In genomic region chr4:109336796-109337195, GRCm38 (mm10) we compare ENCODE assay signal across 19 mouse cellular contexts. TPM values are rescaled to one million over a fixed set of nuclear protein-coding genes. Genes with fewer than 3 reads are reported as not detected.
DNase-seq lines count a peak whose midpoint lies in the region; ATAC-seq and TF ChIP-seq lines count a peak whose summit lies in the region.
"Had no signal": no experiment of that assay in that cellular context is flagged by ENCODE, and none has a peak within 500 bp of the region (broad histone marks: within the 10 kb centered on the region; RNA-seq: fewer than 3 reads in every experiment).

No protein-coding gene starts in this region.

- peak; percentile 96 for DNase-seq in heart, adult 11 months
- no peak for DNase-seq in heart, postnatal 14 days
- DNase-seq in lung, embryonic 14.5 days = peak; percentile 20
- DNase-seq in lung, postnatal 25 days (ENCODE audit: low spot score) = no peak
- peak; percentile 71 for DNase-seq in adipocyte (ENCODE audit: low spot score)
- peak; percentile 46 for DNase-seq in skeletal muscle tissue, adult 2 months (ENCODE audit: low read depth, low spot score)
- DNase-seq: adrenal gland, adult 8-10 months; cerebellum, adult 18-20 months; cerebellum, postnatal 14 days; forebrain, postnatal 0 days; kidney, postnatal 10 days had no signal

- H3K9me3 ChIP-seq in lung, embryonic 14.5 days (ENCODE audit: low read depth, low read length) = no peaks in the 10 kb centered on the region
- H3K9me3 ChIP-seq in midbrain, embryonic 16.5 days (replicated peaks; ENCODE audit: control insufficient read depth, low read length, poor library complexity, severe bottlenecking) = no peaks in the 10 kb centered on the region
- H3K9me3 ChIP-seq: heart, embryonic 15.5 days; hindbrain, embryonic 10.5 days; midbrain, embryonic 12.5 days had no signal

- 65% methylated on average over 4 of the region's 4 CpGs for WGBS in lung, embryonic 14.5 days
- WGBS in midbrain, embryonic 16.5 days = 85% methylated on average over 4 of the region's 4 CpGs

- H3K9ac ChIP-seq in lung, embryonic 14.5 days = no peak overlapping the region
- H3K9ac ChIP-seq in midbrain, embryonic 16.5 days (ENCODE audit: low read depth, low read length) = no peak overlapping the region
- H3K9ac ChIP-seq: forebrain, postnatal 0 days; heart, embryonic 15.5 days; midbrain, embryonic 12.5 days had no signal

- intact Hi-C loops in heart, postnatal 14 days (cut with DNase I) = no loop called here

- H3K36me3 ChIP-seq in lung, embryonic 14.5 days (ENCODE audit: insufficient read depth) = peaks cover 21% of the 10 kb centered on the region; the same call in 1 of the 2 replicates
- no peaks in the 10 kb centered on the region for H3K36me3 ChIP-seq in midbrain, embryonic 16.5 days (ENCODE audit: control insufficient read depth, insufficient read depth, low read length)

- H3K27ac ChIP-seq in lung, embryonic 14.5 days (ENCODE audit: low read depth) = no peak overlapping the region
- no peak overlapping the region for H3K27ac ChIP-seq in midbrain, embryonic 16.5 days (ENCODE audit: low read length)
- H3K27ac ChIP-seq: heart, embryonic 15.5 days; hindbrain, embryonic 10.5 days; layer of hippocampus, adult 2 months; midbrain, embryonic 12.5 days had no signal

- no peaks in the 10 kb centered on the region for H3K4me1 ChIP-seq in lung, embryonic 14.5 days (ENCODE audit: insufficient read depth)
- H3K4me1 ChIP-seq in midbrain, embryonic 16.5 days (ENCODE audit: control insufficient read depth, insufficient read depth, low read length) = no peaks in the 10 kb centered on the region
- H3K4me1 ChIP-seq: hindbrain, embryonic 10.5 days; midbrain, embryonic 12.5 days had no signal

- no peak for TF ChIP-seq CTCF in lung, embryonic 14.5 days (IDR thresholded peaks at IDR 0.05; ENCODE audit: low read depth)

- H3K4me3 ChIP-seq in lung, embryonic 14.5 days (ENCODE audit: low read depth, low read length) = no peak overlapping the region
- no peak overlapping the region for H3K4me3 ChIP-seq in midbrain, embryonic 16.5 days (ENCODE audit: low read depth, low read length)
- H3K4me3 ChIP-seq: heart, embryonic 15.5 days; hindbrain, embryonic 10.5 days; layer of hippocampus, adult 2 months; midbrain, embryonic 12.5 days had no signal

- H3K4me2 ChIP-seq in lung, embryonic 14.5 days = no peak overlapping the region
- no peak overlapping the region for H3K4me2 ChIP-seq in midbrain, embryonic 16.5 days (ENCODE audit: low read length)
- H3K4me2 ChIP-seq: heart, embryonic 15.5 days; midbrain, embryonic 12.5 days had no signal

- no peaks in the 10 kb centered on the region for H3K27me3 ChIP-seq in lung, embryonic 14.5 days (ENCODE audit: insufficient read depth, low read length)
- H3K27me3 ChIP-seq in midbrain, embryonic 16.5 days (ENCODE audit: control insufficient read depth, insufficient read depth, low read depth, low read length) = no peaks in the 10 kb centered on the region
- H3K27me3 ChIP-seq: heart, embryonic 15.5 days; midbrain, embryonic 12.5 days; Patski had no signal

- no peak; the same call in 1 of the 2 replicates for ATAC-seq in lung, embryonic 14.5 days (ENCODE audit: insufficient read depth)
- no peak for ATAC-seq in midbrain, embryonic 16.5 days
- ATAC-seq: forebrain, postnatal 0 days; hindbrain, embryonic 16.5 days; intestine, embryonic 16.5 days; Patski had no signal

RNA-seq across cellular contexts. Expression of gene Eps15, which starts 56.7 kb away (rescaled TPM):
- 10 to 100 TPM; 41.6 to 46.3 TPM for total RNA-seq in heart, postnatal 14 days (2021)
- 49.3 and 52.0 TPM in 2 replicates for polyA plus RNA-seq in lung, embryonic 14.5 days (2014; fragmentation: Nextera tagmentation; extraction: Ambion mirVana)
- polyA plus RNA-seq in midbrain, embryonic 16.5 days (2015; fragmentation: Nextera tagmentation; extraction: Ambion mirVana) = 67.8 and 69.5 TPM in 2 replicates

Comparison
In these comparisons a context has a peak if more than half of its experiments do, and no peak if none do; other contexts are left out.
1. DNase-seq: peak in heart, adult 11 months (single experiment), lung, embryonic 14.5 days (single experiment), adipocyte (single experiment) and skeletal muscle tissue, adult 2 months (single experiment); none in heart, postnatal 14 days (0 of 2) and lung, postnatal 25 days (single experiment).